Mouse (Mus musculus) lung, postnatal 25 days (tissue): ENCODE measurements around the gene Gm10190.
A peak's percentile ranks its signal among the peaks of the same experiment; 100 is the strongest.
"Not testable (repeated sequence)": the region's sequence is repeated elsewhere in the genome, so short reads cannot be mapped to it uniquely, and the experiment has no call there.

ENCODE experiments used
- DNase-seq: peaks from one replicate; pipeline ENCODE4 v3.0.0; 2022; ENCODE audit warnings: low spot score

The Gm10190 gene

DNA sequence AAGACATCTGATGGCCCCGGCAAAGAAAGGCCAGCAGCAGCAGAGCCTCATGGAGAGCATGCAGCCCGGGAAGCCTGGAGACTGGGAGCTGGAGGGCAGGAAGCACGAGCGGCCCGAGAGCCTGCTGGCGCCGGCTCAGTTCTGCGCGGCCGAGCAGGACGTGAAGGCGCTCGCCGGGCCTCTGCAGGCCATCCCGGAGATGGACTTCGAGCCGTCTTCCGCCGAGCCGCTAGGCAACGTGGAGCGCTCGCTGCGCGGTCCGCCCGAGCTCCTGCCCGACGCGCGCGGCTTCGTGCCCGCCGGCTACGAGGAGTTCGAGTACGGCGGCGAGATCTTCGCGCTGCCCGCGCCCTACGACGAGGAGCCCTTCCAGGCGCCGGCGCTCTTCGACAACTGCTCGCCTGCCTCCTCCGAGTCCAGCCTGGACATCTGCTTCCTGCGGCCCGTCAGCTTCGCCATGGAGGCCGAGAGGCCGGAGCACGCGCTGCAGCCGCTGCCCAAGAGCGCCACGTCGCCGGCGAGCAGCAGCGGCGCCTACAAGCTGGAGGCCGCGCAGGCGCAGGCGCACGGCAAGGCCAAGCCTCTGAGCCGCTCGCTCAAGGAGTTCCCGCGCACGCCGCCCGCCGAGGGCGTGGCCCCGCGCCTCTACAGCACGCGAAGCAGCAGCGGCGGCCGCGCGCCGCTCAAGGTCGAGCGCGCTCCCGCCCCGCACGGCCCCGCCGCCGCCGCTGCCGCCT, at the start of gene Gm10190:
Gene Gm10190 (minus strand): TSS at position 553 of the 737 bp plus-strand sequence.
- DNase-seq: peak; percentile 91

DNA sequence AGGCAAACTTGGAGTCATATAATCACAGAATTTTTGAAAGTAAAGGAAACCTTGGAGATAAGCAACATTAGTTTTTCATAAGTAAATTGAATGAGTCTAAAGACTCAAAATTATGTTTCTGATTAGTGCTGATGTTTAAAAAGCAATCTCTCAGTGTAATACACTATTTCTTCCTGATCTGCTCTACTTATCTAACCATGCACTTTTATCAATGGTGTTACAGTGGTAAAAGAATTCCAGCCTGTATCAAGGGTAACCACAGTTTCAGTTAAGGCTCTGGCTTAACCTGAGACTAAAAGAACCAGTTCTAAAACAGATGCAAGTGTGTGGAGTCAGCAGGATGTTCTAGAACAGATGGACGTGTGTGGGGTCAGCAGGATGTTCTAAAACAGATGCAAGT, 47.7 kb upstream of the Gm10190 start:
- no peak for DNase-seq

DNA sequence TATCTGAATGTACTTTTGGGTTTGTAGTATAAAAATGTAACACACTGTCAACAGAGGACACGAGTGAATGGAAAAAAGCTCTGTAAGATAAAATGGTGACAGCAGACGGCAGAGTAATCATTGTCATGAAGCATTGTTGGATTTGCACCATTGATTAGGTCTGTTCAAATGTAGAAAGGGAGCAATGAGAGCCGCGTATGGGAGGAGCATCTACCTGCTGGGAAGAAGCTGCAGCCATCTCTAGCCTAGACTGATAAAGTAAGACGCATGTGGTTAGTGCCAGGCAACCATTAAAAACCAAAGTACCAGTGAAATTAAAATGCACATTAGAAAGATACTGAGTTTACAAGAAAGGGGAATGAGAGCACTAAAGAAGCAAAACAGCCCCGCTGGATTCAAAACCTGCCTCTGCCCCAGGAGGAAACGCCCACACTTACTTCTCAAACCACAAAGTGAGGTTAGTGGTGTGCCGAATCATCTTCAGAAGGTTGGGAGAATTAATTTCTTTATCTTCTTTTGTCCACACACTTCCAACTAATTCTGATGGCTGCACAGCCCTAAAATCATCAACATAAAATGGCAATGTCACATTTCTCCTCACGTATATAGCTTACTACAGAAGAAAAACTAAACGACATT, 45.4 kb upstream of the Gm10190 start:
- DNase-seq: no peak

DNA sequence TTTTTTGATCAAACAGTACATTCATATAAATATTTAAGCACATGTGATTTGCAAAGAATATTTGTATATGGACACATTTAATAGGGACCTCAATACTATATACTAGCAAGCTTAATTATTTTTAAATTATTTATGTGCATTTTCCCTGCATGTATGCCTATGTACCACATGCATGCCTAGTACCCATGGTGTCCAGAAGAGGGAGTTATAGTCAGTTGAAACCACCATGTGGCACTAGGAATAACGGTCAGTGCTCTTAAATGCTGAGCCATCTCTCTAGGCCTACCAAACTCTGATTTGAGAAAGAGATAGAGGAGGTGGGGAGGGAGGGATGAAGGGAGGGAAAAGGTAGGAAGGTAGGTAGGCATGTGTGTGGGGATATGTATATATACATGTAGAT, 37.8 kb upstream of the Gm10190 start:
- DNase-seq: no peak

DNA sequence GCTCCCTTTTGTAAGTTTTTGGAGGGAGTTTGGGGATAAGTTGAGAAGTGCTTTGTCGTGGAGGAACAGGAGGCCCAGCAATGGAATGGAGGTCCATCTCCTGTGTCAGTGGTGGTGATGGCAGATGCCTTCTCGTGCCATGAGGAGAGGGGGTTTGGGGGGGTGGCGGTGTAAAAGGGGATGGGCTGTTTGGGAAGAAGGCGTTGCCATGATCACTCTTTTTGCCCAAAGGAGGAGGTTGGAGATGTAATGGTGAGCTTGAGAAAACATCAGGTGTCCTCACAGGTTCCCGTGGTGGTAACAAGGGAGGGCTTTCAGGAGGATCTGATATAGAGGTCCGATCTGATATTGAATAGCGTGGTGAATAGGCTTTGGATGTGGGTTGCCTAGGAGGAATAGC, 24.9 kb upstream of the Gm10190 start:
- DNase-seq: no peak

DNA sequence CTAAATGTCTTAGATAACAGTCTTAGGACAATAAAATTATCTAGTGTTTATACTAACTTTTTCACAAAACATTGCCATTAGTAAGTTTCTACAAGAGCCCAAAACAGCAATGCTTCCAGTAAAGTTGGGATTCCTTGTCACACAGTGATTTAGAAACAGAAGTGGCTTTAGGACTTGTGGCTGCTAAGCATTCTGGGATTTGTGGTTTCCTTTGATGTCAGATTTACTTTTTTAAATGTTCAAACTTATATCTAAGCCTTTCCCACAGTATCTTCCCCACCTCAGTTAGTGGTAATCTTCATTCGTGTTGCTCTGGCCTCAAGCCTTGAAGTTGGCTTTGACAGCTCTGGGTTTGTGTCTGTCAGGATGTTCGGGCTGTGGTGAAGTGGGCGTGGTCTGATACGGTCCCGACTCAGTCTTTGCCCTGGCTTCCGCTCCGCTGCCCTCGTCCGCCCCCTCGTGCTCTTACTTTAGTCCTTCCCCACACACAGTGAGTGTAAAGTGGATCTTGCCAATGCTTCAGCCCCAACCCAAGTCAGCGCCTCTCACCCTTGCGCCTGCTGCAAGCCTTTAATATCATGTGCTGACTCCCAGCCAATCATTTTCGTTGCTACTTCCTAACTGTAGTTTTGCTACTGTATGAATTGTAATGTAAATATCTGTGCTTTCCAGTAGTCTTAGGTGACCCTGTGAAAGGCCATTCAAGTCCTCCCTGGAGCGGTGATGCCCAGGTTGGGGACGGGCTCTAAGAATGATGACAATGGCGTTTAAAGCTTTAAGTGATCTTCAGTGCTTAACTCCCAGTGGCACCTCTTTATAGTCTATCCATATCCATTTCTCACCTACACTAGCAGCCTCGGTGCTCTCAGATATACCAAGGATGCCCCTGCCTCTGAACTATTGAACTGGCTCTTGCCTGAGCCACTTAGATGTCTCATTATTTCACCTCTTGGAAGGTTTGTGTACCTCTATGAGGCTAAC, 18.4 kb upstream of the Gm10190 start:
- DNase-seq: peak; percentile 61

DNA sequence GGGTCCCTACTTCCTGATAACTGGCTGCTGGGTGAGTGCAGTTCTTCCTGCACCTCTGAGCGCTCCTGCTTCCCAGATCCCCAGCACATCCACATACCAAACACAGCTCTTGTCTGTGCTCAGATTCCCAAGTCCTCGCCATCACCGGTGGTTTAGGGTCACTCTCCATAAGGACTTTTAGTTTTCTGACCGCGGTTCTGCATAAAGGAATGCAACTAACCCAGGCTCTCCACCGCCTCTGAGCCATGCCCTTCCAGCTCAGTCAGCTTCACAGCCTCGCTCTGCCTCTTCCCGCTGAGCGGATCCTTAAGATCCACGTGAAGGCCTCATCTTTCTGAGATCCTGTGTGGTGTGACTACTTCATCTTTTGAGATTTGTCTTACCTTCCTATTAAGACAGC, 16.7 kb upstream of the Gm10190 start:
- no peak for DNase-seq

DNA sequence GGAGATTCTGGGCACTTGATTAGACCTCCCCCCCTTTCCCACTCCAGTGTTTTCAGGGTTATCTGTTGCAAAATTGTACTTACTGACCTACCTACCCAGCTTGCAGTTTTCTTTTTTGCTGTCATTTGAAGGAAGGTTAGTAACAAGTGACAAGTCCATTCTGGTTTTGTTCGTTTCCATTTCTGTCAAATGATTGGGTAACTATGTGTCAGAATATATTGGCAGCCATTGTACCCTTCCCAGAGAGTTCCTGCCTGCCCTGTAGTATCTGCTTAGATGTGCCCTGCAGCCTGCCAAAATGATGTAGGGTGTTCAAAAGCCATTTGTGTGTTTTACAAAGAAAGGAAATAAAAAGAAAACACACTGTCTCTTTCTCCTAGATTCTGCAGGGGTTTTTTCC, 12.3 kb upstream of the Gm10190 start:
- DNase-seq: no peak

DNA sequence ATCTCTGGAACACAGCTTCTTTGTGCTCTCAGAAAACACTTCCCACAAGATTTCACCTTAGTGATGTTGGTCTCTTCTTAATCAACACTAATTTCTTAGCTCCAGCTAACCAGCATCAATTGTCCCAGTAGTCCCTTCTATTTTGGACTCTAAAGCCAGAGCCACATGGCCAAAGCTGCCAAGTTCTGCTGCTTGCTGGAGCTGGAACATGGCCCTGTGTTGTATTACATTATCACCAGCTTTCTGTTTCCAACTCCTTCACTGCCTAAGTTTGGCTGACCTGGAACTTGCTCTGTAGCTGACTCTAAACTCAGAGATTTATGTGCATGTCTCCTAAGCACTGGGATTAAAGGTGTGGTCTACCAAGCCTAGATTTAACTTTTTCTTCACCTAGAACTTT, 5.0 kb upstream of the Gm10190 start:
- DNase-seq: not testable (repeated sequence)

DNA sequence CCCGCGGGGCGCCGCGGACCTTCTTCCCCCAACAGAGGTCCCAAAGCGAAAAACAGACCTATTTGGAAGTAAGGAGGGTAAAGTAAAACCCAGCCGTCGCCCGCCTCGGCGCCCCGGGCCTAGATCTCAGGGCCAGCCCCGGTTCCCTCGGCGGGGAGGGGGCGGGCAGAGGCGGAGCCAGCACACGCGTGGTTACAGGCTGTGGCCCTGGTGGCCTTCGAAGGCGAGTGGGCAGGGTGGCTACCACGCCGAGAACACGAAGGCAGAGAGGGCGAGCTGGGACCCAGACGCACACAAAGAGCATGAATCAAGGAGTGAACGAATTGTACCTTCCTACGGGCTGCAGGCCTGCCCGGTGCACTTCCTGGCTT, 370 bp upstream of the Gm10190 start:
- DNase-seq: no peak

DNA sequence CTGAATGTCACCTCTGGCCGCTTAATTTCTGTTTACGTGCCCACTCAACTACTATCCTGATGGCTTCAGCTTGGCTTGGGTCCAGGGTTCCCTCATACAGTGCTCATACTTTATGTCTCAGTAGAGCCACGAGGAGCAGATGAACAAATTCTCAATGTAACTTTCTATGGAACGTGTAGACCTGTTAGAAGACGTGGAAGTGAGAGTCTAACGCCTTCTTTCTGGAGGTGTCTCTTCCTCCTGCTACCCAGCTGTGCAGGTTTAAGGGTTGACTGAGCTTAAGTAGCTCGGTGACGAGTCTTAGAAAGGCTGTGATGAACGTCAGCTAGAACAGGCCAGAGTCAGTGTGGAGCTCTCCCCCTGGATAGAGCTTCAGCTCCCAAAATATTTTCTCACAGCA, 4.7 kb downstream of the Gm10190 start:
- no peak for DNase-seq

DNA sequence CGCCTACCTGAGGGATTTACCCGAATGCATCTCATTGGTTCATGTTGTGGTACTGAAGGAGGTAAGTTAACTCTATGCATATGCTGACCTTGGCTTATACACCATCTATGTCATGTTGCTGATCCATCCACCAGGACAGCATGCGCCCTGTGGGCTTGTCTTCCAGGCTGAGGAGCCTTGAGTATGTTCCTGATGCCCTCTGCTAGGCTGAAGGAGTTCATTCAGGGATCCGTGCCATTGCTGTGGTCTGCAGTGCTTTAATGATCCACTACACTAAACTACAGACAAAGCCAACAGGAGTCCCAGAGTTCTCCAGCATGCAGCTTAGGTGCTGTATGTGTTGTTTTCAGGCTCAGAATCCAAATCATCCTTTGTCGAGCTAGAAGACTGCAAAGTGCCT, 6.1 kb downstream of the Gm10190 start:
- no peak for DNase-seq

DNA sequence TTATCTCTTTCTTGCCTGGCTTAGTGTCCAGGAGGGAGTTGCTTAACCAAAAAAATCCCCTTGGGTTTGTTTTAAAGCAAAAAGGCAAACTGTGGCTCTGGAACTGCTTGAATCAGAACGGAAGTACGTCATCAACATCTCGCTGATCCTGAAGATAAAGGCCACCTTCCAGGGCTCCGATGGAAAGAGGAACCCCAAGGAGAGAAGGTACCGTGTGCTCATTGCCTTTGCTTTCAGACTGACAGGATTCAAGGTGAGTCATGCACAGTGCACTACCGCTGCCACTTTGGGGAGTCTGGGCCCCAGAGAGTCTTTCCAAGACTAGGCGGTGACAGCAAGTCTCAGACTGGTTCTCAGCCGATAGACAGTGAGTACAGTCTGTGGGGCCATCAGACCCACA, 13.1 kb downstream of the Gm10190 start:
- no peak for DNase-seq

DNA sequence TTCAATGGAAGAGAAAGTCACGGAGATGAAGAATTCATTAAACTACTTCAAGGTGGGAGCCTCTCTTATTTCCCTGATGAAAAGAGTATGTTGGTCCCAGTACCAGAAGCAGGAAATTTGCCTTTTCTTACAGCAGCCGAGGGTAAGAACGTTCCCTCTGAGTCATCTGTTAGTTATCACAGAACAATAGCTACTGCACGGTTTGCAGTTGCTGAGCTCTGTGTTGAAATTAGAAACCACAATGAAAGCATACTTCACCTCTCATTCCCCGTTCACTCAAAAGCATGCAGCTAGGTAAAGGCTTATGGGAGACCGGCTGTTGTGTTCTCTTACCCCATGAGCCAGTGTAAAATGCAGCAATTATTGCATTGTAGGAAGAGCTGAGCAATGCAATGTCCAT, 26.1 kb downstream of the Gm10190 start:
- DNase-seq: no peak

DNA sequence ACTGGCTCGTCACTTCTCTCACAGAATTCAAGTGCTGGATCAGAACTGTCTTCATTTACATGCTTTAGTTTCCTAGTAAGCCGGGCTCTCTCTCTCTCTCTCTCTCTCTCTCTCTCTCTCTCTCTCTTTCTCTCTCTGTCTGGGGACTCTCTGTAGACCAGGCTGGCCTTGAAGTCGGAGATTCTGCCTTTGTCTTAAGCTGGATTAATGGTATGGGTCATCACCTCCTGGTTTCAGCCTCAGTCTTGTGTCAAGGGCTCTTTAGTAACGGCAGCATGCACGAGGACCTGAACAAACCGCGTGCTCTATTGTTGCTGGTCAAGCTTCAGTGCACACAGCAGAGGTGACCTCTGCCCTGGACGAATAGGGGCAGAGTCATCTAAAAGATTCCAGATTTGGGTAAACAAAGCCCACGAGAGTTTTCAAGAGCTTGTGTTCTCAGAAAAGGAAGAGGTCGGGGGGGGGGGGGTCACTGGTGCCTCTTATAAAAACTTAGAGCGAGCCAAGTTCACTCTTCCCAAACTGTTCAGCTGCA, 26.7 kb downstream of the Gm10190 start:
- DNase-seq: no peak

DNA sequence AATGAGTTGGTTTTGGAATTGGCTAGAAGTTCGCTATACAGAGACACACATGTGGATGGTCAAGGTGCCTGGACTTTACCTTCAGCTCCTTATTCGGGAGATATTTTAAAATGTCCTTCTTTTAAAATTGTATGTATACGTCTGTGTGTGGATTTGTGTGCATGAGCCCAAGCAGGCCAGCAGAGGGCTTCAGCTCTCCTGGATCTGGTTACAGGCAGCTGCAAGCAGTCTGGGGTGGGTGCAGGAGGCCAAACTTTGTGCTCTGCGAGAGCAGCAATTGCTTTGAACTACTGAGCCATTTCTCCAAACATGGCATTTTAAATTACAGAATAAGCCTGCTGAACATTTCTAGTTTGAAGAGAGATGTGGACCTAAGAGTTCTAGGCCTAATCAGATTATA, 28.1 kb downstream of the Gm10190 start:
- no peak for DNase-seq

DNA sequence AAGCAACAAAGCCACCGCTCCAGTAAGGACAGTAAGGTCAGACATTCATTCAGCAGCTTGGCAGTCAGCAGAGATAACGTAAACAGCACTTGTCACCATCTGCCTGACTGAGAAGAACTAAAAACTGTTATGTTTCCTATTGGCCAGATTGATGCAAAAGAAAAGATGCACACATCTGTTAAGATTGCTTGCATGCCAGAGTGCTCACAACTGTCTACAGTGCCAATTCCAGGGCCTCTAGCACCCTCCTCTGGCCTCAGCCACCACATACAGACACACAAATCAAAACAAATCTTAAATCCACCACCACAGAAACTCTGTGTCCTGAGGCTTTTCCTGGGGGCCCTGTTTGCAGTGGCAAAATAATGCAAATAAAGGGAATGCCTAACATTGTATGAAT, 41.0 kb downstream of the Gm10190 start:
- no peak for DNase-seq

DNA sequence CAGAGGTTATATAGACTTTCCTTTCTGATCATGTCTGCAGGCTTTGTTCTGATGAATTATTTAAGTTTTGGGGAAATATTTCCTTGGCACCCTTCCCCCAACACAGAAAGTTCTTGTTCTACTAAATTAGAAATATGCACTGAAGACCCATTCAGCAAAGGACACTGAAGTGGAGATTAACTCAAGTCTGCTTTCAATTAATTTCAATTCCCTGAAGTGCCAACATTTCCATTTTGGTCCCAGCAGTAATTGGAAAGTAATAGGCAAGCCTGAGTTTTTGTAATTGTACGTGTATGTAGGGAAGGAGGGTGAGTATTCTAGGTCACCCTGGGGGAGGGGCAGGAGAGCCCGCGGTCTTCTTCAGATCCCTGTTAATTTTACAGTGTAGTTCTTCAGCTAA, 46.9 kb downstream of the Gm10190 start:
- no peak for DNase-seq

DNA sequence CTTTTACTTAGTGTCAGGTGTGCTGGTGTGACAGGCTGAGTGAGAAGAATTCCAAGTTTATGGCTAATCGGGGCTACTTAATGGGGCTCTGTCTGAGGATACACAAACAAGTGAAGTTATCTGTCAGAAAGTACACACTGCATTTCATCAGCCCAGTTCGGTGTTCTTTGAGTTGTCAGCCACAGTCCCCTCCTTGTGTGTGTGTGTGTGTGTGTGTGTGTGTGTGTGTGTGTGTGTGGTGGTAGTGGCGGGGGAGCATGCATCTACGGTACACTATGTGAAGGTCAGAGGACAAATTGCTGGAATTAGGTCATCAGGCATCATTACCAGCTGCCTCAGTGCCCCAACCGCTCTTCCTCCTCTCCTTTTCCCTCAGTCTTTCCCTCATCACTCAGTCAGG, 47.9 kb downstream of the Gm10190 start:
- DNase-seq: no peak

DNA sequence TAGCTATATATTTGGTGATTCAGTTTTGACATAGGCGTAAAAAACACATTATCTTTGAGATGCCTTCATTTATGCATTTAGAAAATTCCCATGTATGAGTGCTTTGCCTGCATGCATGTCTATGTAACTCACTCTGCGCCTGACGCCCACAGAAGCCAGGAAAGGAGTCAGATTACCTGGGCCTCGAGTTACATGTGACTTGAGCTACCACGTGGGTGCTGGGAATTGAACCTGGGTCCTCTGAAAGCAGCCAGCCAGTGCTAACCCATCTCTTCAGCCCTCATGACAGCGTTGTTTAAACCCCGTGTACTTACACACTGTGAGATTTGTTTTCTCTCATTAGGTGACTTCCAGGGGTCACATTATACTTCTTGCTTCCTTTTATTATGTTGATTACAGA, 48.8 kb downstream of the Gm10190 start:
- no peak for DNase-seq

DNA sequence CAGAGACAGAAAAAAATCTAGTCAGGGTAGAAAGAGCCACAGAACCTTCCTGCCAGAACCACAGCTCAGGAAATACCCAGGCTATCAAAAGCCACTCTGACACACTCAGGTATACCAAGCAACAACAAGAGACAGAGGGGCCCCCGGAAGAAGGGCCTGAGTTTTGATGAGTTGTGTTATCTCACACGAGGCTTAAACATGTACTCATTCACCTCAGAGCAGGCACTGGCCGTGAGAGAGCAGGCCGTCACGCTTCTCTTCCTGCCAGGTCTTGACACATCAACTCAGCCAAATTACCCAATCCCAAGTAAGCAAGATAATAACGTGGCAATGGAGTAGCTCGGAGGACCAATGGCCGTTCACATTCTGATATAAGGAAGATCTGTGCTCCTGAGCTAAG, 49.7 kb downstream of the Gm10190 start:
- peak; percentile 6 for DNase-seq
